Mouse (Mus musculus): ENCODE measurements at regions not wholly inside any gene's neighbourhood (a gene's known extent, or its start where the extent isn't known, plus 50 kb on each side); places are given as distances from the start of the nearest gene placed in this dataset.

GRCm38 (mm10) chr16:9509666-9510065, 485.7 kb downstream of the Grin2a start:
- H3K36me3 ChIP-seq (ENCODE audit: control insufficient read depth, insufficient read depth, low read length), result no peaks in the 10 kb centered on the region
- H3K9me3 ChIP-seq (ENCODE audit: control insufficient read depth, low read length), result no peaks in the 10 kb centered on the region
- WGBS, result 60% methylated on average over 1 of the region's 1 CpGs
- no peaks in the 10 kb centered on the region for H3K27me3 ChIP-seq (replicated peaks; ENCODE audit: control insufficient read depth, insufficient read depth, low read length)
- H3K4me3 ChIP-seq (ENCODE audit: low read length), result no peak overlapping the region
- no peak overlapping the region for H3K27ac ChIP-seq (ENCODE audit: low read depth, low read length)
- H3K9ac ChIP-seq (ENCODE audit: low read depth, low read length), result no peak overlapping the region
- no peak for ATAC-seq
- H3K4me2 ChIP-seq (ENCODE audit: low read length), result no peak overlapping the region
- H3K4me1 ChIP-seq (ENCODE audit: control insufficient read depth, insufficient read depth, low read depth, low read length), result no peaks in the 10 kb centered on the region

- no peak overlapping the region for H3K4me2 ChIP-seq (ENCODE audit: low read length)
- H3K27ac ChIP-seq (ENCODE audit: low read depth, low read length), result no peak overlapping the region
- H3K36me3 ChIP-seq (ENCODE audit: control insufficient read depth, insufficient read depth, low read length), result no peaks in the 10 kb centered on the region
- H3K9me3 ChIP-seq (ENCODE audit: control insufficient read depth, low read length), result peaks cover 3% of the 10 kb centered on the region; the same call in 1 of the 2 replicates
- no peak overlapping the region for H3K4me3 ChIP-seq (ENCODE audit: low read length)
- no peaks in the 10 kb centered on the region for H3K27me3 ChIP-seq (replicated peaks; ENCODE audit: control insufficient read depth, insufficient read depth, low read length)
- 40% methylated on average over 4 of the region's 4 CpGs for WGBS
- no peak for ATAC-seq
- no peaks in the 10 kb centered on the region for H3K4me1 ChIP-seq (ENCODE audit: control insufficient read depth, insufficient read depth, low read depth, low read length)
- no peak overlapping the region for H3K9ac ChIP-seq (ENCODE audit: low read depth, low read length)
These were observed 480.8 kb downstream of the Grin2a start for GRCm38 (mm10) chr16:9514538-9514937.

All from hindbrain, embryonic 16.5 days (tissue).